Mouse (Mus musculus) ES-E14 (cell line): ENCODE measurements around the gene Sox5. TPM values are rescaled to one million over a fixed set of nuclear protein-coding genes. Genes with fewer than 3 reads are reported as not detected.

ENCODE experiments used
- DNase-seq: peaks from one replicate; pipeline ENCODE4 v3.0.0-alpha.2; 2013; ENCODE audit warnings: low read depth, low spot score
- H3K27ac ChIP-seq: 2 replicates; pipeline ENCODE4 v1.5.1; 2012; ENCODE audit warnings: low read depth, mild to moderate bottlenecking, low read length, moderate library complexity, mixed read lengths; ENCODE audit not compliant: poor library complexity, insufficient read depth, severe bottlenecking
- H3K36me3 ChIP-seq: 2 replicates; pipeline ENCODE4 v1.6.1; 2012; ENCODE audit warnings: mild to moderate bottlenecking, low read length, moderate library complexity, mixed read lengths; ENCODE audit not compliant: control insufficient read depth, poor library complexity, insufficient read depth, severe bottlenecking
- H3K4me1 ChIP-seq, 2 experiments: fragments of 150-350 bp in 1 of 2; sonication (generic) in 1 of 2; 2 replicates each; pipeline ENCODE4 v1.6.1; 2012; ENCODE audit warnings: low read length in 2 of 2, mild to moderate bottlenecking in 1 of 2, mixed read lengths in 1 of 2; ENCODE audit not compliant: control insufficient read depth in 2 of 2, insufficient read depth in 2 of 2, poor library complexity in 1 of 2
- H3K4me3 ChIP-seq, 2 experiments: fragments of 150-350 bp in 1 of 2; sonication (generic) in 1 of 2; 2 replicates each; pipeline ENCODE4 v1.5.1; 2012; ENCODE audit warnings: low read length in 2 of 2, low read depth in 1 of 2, mild to moderate bottlenecking in 1 of 2, mixed read lengths in 1 of 2; ENCODE audit not compliant: insufficient read depth in 1 of 2, poor library complexity in 1 of 2, severe bottlenecking in 1 of 2
- H3K9ac ChIP-seq: 2 replicates; pipeline ENCODE4 v1.6.1; 2012; ENCODE audit warnings: low read depth, mild to moderate bottlenecking, low read length, mixed read lengths; ENCODE audit not compliant: poor library complexity, insufficient read depth, severe bottlenecking
- H3K9me3 ChIP-seq: fragments of 150-350 bp; sonication (generic); 2 replicates; pipeline ENCODE4 v1.6.1; 2012; ENCODE audit warnings: low read depth, mild to moderate bottlenecking, low read length; ENCODE audit not compliant: control insufficient read depth, insufficient read depth
- CHD2 ChIP-seq: IDR thresholded peaks from 2 replicates; pipeline ENCODE4 v1.6.1; 2014; ENCODE audit warnings: mild to moderate bottlenecking, low read depth, low read length, inconsistent platforms
- HCFC1 ChIP-seq: IDR thresholded peaks from 2 replicates; pipeline ENCODE4 v1.6.1; 2012; ENCODE audit warnings: low read length, inconsistent platforms, borderline replicate concordance; ENCODE audit not compliant: insufficient read depth
- MAFK ChIP-seq: IDR thresholded peaks from 2 replicates; pipeline ENCODE4 v1.6.1; 2014; ENCODE audit warnings: mild to moderate bottlenecking, low read depth, low read length, inconsistent platforms; ENCODE audit not compliant: insufficient read depth
- ZC3H11A ChIP-seq: IDR thresholded peaks from 2 replicates; pipeline ENCODE4 v1.6.1; 2012; ENCODE audit warnings: low read depth, mild to moderate bottlenecking, inconsistent platforms, low read length, borderline replicate concordance
- ZNF384 ChIP-seq: IDR thresholded peaks from 2 replicates; pipeline ENCODE4 v1.6.1; 2012; ENCODE audit warnings: low read depth, low read length, inconsistent platforms
- in situ Hi-C, 2 experiments: fragments of 600-800 bp; cut with MboI; formaldehyde crosslinking; loops; one replicate each; pipeline ENCODE4 v1.15.1; 2025; ENCODE audit warnings: low sequenced_read_pairs in 2 of 2, inconsistent platforms in 1 of 2; ENCODE audit not compliant: unreplicated experiment in 2 of 2
- total RNA-seq: library from RNA; depleted of rRNA; stranded (reverse); fragments of 300-350 nt; gene quantifications from 2 replicates; pipeline ENCODE4 v1.2.3, GENCODE M21; 2012

Gene Sox5
- total RNA-seq, 1 experiment: 0.36 TPM

GRCm38 (mm10) chr6:144483166-144483565 is 298.6 kb downstream of the Sox5 start:
- in situ Hi-C loops: no loop called here
- Histone ChIP-seq H3K4me3 (no peak overlapping the region), H3K36me3 (no peaks in the 10 kb centered on the region), H3K9me3 (no peaks in the 10 kb centered on the region), H3K9ac (no peak overlapping the region), H3K27ac (no peak overlapping the region), H3K4me1 (peaks cover 0 to 4% of the 10 kb centered on the region in 2 experiments; a peak in 1 of 4 replicates)
- no peak for DNase-seq
- no peak for TF ChIP-seq CHD2
- no peak for TF ChIP-seq ZC3H11A
- TF ChIP-seq ZNF384: no peak
- TF ChIP-seq MAFK: no peak
- no peak for TF ChIP-seq HCFC1

GRCm38 (mm10) chr6:144480648-144481528 is 300.9 kb downstream of the Sox5 start:
- Histone ChIP-seq H3K4me1 (peaks cover 0 to 4% of the 10 kb centered on the region in 2 experiments; a peak in 1 of 4 replicates), H3K36me3 (no peaks in the 10 kb centered on the region), H3K9me3 (no peaks in the 10 kb centered on the region), H3K9ac (no peak overlapping the region), H3K4me3 (no peak overlapping the region), H3K27ac (no peak overlapping the region)
- no peak for DNase-seq
- no peak for TF ChIP-seq HCFC1
- no peak for TF ChIP-seq CHD2
- TF ChIP-seq ZNF384: no peak
- no peak for TF ChIP-seq MAFK
- no peak for TF ChIP-seq ZC3H11A
- in situ Hi-C loops: no loop called here

DNA sequence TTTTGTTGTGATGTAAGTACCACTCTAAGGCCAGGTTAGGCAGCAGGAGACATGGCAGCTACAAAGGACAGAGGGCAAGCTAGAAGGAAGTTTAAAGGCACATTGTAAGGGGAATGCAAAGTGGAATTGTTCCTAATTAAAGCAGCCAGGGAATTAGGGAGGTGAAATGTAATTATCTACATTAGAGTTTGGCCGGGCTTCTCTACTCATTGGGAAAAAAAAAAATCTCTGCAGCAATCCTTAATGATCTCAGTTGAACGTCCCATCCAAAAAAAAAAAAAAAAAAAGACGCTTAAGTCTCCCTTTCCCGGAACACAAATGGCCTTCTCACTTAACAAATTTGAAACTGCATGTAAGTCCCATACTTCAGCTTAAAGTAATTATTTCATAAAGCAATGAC is 301.9 kb downstream of the Sox5 start:
- TF ChIP-seq MAFK (no peak), ZNF384 (no peak), CHD2 (no peak), HCFC1 (no peak), ZC3H11A (no peak)
- no peak for DNase-seq
- H3K4me3 ChIP-seq: no peak overlapping the region
- no peaks in the 10 kb centered on the region for H3K36me3 ChIP-seq
- H3K9ac ChIP-seq: no peak overlapping the region
- no peak overlapping the region for H3K27ac ChIP-seq
- peaks cover 0 to 4% of the 10 kb centered on the region in 2 experiments; a peak in 1 of 4 replicates for H3K4me1 ChIP-seq
- no peaks in the 10 kb centered on the region for H3K9me3 ChIP-seq
- in situ Hi-C loops: no loop called here

DNA sequence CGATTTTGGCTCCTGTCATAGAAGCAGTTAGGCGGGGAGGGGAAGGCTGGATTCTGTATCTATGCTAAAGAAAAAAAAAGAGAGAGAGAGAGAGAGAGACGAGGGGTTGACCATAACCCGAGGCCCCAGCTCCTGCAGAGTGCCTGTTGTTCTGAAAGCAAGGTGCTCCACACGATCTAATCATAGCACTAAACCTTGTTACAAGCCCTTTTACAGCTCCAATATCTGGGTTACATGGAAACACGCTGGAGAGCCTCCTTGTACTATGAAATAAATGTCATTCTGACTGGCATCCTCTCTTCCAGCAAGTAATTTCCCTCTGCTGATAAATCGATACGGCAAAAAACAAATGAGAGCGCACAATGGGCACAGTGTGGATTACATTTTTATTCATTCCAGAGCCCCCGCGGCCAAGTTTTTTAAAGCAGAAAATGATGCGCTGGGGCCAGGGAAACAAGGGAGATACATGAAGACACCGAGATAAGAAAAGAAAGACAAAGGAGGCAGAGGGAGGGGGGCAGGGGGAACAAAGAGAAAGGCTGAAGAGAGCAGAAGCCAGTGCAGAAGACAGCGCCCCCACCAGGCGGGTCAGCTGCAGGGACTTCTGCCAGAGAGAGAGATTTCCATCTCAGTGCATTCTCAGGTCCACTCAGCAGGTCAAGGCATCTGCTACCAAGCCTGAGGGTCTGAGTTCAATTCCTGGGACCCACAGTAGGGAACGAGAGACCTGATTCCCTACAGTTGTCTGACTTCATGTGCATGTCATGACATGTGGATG is 304.3 kb downstream of the Sox5 start:
- TF ChIP-seq CHD2: no peak
- no peak for TF ChIP-seq ZC3H11A
- no peak for TF ChIP-seq HCFC1
- no peak for TF ChIP-seq MAFK
- no peak for TF ChIP-seq ZNF384
- Histone ChIP-seq H3K4me3 (no peak overlapping the region), H3K9ac (no peak overlapping the region), H3K36me3 (no peaks in the 10 kb centered on the region), H3K27ac (no peak overlapping the region), H3K9me3 (no peaks in the 10 kb centered on the region), H3K4me1 (peaks cover 0 to 4% of the 10 kb centered on the region in 2 experiments; a peak in 1 of 4 replicates)
- DNase-seq: no peak
- in situ Hi-C loops: no loop called here
